Mouse (Mus musculus): ENCODE measurements around the gene Bbox1.

The Bbox1 gene

GRCm38 (mm10) chr2:110314509-110315155, at the start of gene Bbox1:
Bbox1 (minus strand) TSS chr2:110314560.
- DNase-seq (ENCODE audit: extremely low spot score): no peak

GRCm38 (mm10) chr2:110363855-110364254, 49.5 kb upstream of the Bbox1 start:
- DNase-seq (ENCODE audit: extremely low spot score): no peak

- peak; percentile 68 for DNase-seq (ENCODE audit: extremely low spot score)
These were observed 48.3 kb upstream of the Bbox1 start, which contains the start of gene Fibin for GRCm38 (mm10) chr2:110362432-110363283. Fibin (minus strand) TSS chr2:110363183.

GRCm38 (mm10) chr2:110353302-110353970, 39.1 kb upstream of the Bbox1 start:
- DNase-seq (ENCODE audit: extremely low spot score): no peak

DNA sequence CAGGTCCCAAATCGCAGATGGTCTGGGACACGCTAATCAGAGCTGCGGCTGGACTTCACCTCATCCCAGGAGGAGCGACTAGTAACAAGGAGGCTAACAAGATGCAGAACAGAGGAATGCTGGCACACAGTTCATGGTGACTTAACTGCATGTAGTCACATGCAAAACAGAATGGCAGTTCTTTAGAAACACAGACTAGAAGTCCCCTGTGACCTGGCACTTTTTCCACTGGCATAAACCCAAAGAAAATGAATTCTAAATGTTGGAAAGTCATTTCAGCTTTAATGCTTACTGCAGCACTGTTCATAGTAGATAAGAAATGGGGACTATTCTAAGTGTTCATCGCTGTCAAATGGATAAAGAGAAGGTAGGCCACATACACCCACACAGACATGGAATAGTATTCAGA, 37.5 kb upstream of the Bbox1 start:
- DNase-seq (ENCODE audit: extremely low spot score): no peak

DNA sequence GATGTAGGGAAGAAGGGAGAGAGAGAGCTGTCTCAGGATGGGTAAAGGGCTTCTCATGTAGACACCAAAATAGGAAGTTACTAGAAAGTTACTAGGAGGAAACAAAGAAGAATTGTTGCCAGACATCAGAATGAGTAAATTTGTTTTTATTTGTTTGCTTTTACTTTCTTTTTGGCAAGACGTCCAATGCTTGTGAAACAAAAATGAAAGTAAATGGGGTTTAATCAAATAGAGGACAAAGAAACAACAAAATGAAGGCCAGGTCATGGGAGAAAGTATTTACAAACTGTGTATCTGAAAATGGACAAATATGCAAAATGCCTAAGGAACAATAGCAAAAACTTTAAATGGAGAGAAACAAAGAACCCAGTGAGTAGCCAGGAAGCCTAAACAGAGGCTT, 37.0 kb upstream of the Bbox1 start:
- no peak for DNase-seq (ENCODE audit: extremely low spot score)

GRCm38 (mm10) chr2:110328953-110329352, 14.6 kb upstream of the Bbox1 start:
- DNase-seq (ENCODE audit: extremely low spot score): no peak

DNA sequence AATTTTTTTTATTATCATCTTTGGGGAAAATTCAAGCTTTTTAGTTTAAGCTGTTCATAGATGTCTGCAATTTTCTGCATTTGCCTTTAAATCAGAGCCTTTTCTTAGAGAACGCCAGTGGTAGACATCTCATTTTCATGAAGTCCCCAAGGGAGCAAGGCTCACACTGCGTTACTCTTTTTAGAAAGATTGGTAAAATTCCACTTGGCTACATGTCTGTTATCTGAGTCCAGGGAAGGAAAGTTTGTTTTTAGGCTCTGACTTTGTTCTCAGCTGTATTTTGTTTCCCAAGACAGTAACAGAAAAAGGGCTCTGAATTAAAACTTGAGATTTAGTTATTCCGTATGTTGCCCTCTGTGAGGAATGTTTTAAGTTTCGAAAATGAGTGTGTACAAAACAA, 5.6 kb upstream of the Bbox1 start:
- DNase-seq (ENCODE audit: extremely low spot score): no peak

GRCm38 (mm10) chr2:110319266-110319665, 4.9 kb upstream of the Bbox1 start:
- DNase-seq (ENCODE audit: extremely low spot score): no peak

GRCm38 (mm10) chr2:110318719-110319118, 4.4 kb upstream of the Bbox1 start:
- no peak for DNase-seq (ENCODE audit: extremely low spot score)

- DNase-seq (ENCODE audit: extremely low spot score): no peak
These were observed 1.9 kb upstream of the Bbox1 start for GRCm38 (mm10) chr2:110316116-110316883.

DNA sequence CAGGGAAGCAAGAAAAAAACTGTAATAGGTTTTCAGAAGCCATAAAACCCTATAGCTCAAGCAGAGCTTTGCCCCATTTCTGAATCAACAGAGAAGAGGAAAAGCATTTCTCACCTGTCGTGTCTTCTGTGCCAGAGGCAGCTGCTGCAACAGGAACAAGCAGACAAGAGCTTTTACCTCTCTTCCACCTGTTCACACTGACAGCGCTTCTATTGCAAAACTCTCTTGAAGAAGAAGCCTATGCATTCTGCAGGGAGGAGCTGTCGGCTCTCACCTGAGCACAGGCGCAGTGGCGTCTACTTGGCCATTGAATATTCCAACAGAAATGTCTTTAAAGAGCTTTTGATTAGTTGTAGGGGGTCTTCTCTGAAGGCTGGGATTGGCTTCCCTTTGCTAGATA, 286 bp downstream of the Bbox1 start:
- no peak for DNase-seq (ENCODE audit: extremely low spot score)

DNA sequence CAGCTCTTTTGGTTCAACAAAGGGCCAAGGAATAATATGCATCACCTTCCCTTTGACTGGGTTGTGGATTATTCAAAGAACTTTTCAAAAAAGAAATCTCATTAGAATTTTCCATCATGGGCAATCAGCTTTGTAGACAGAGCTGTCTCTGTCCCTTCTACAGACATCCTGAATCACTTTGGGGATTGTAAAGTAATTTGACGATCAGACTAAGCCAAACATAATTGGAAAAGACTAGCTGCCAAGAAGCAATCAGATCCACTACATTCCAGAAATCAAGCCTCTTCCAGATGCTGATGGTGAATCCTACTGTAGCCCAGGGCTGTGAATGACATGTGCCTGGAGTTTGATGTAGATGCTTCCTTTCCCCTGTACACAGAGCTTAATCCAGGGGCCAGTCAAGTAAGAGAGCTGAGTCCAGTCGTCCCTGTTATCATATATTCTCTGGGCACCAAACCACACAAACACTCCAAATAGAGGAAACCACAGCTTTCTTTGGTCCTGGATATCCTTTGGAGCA, 995 bp downstream of the Bbox1 start:
- no peak for DNase-seq (ENCODE audit: extremely low spot score)

- DNase-seq (ENCODE audit: extremely low spot score): no peak
These were observed 8.7 kb downstream of the Bbox1 start for GRCm38 (mm10) chr2:110305358-110306283.

DNA sequence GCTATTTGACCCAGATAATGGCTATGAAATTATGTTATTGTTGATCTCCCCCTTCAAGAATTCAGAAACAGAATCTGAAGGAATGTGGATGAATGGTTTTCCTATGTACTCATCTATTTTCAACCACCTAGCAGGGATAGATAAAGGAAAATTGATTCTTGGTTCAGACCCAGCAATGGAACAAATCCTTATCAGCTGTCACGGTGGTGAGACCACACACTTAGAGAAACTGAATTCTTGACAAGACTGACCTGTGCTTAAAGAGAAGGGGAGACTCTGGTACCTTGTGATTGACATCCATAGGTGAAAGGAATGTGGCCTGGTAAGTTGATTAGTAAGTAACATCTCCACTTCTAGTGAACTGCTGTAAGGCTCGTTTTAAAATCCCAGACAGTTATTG, 12.1 kb downstream of the Bbox1 start:
- no peak for DNase-seq (ENCODE audit: extremely low spot score)

DNA sequence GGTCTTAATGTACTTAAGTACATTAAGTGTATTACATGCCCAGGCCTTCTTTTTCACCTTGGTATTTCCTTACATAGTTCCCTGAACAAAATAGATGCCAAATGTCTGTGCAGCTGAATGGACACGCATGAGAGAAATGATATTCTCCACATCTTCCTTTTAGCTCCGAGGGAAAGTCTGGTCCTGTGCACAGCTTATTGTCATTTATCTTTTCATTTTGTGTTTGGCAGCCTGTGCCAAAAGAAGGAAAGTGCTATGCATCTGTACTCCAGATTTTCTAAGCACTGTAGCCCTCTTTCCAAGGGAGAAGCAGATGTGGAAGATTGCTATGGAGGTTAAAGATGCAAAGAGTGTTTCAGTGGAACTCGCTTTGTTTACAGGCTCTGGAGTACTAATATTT, 13.0 kb downstream of the Bbox1 start:
- DNase-seq (ENCODE audit: extremely low spot score): no peak

DNA sequence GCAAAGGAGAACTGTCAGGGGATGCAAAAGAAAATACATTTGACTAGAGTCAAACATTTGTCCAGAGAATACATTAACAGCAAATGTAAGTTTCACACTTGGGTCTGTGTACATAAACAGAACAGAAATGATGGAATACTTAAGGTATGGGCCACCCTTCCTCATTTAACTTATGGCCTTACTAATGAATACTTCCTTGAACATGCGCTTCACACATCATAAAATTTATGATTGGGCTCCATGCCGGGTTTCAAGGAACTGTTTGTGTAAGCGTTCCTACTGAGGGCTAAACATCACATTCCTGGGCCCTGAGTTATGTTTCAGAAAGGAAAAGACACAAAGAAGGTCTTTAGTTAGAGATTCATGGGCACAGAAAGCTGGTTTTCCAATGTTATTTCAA, 19.4 kb downstream of the Bbox1 start:
- no peak for DNase-seq (ENCODE audit: extremely low spot score)

DNA sequence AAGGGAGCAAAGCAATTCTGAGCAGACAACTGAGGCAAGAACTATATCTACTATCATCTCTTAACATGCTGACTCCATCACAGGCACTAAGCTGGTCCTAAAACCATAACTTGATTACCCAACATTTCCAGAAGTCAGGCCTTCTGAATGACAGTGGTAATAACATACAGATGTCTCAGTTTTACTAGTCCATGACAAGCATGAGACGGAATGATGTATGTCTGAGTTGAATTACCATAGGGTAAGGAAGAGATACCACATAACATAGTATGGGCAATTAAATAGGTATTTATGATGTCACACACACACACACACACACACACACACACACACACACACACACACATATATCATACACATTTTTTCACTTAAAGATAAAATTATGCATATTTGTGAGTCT, 26.4 kb downstream of the Bbox1 start:
- DNase-seq (ENCODE audit: extremely low spot score): no peak

- no peak for DNase-seq (ENCODE audit: extremely low spot score)
These were observed 28.4 kb downstream of the Bbox1 start for GRCm38 (mm10) chr2:110285829-110286504.

- DNase-seq (ENCODE audit: extremely low spot score): no peak
These were observed 38.9 kb downstream of the Bbox1 start for GRCm38 (mm10) chr2:110275424-110275823.

Measured in embryo, embryonic 9.5 days (tissue).